Mouse (Mus musculus) thymus, adult 2 months (tissue): ENCODE results near the gene Samm50. TPM values are rescaled to one million over a fixed set of nuclear protein-coding genes. Genes with fewer than 3 reads are reported as not detected.

Experiments used
- DNase-seq: peaks from one replicate; pipeline ENCODE4 v3.0.0; 2021
- H3K27ac ChIP-seq: fragments of 200-500 bp; 2 replicates; pipeline ENCODE4 v1.5.1; 2012; ENCODE audit warnings: low read length, control low read depth; ENCODE audit not compliant: control insufficient read depth, insufficient read depth
- H3K27me3 ChIP-seq: fragments of 200-500 bp; 2 replicates; pipeline ENCODE4 v1.6.1; 2012; ENCODE audit warnings: mild to moderate bottlenecking, low read length, moderate library complexity, mixed read lengths; ENCODE audit not compliant: control insufficient read depth, insufficient read depth
- H3K36me3 ChIP-seq: fragments of 200-500 bp; 2 replicates; pipeline ENCODE4 v1.6.1; 2012; ENCODE audit warnings: mild to moderate bottlenecking, low read length, moderate library complexity; ENCODE audit not compliant: control insufficient read depth, insufficient read depth
- H3K4me1 ChIP-seq: fragments of 200-500 bp; replicated peaks from 2 replicates; pipeline ENCODE4 v1.6.1; 2012; ENCODE audit warnings: low read length; ENCODE audit not compliant: control insufficient read depth, insufficient read depth
- H3K4me3 ChIP-seq: fragments of 200-500 bp; 2 replicates; pipeline ENCODE4 v1.5.1; 2012; ENCODE audit warnings: mild to moderate bottlenecking, low read length, control low read depth, moderate library complexity; ENCODE audit not compliant: control insufficient read depth, insufficient read depth
- CTCF ChIP-seq: fragments of 200-500 bp; IDR thresholded peaks from 2 replicates; pipeline ENCODE4 v1.5.1; 2012; ENCODE audit warnings: mild to moderate bottlenecking, control low read depth, low read length, moderate library complexity, borderline replicate concordance; ENCODE audit not compliant: control insufficient read depth, poor library complexity, insufficient read depth; ENCODE audit errors: extremely low read depth
- POLR2A ChIP-seq: fragments of 200-500 bp; IDR thresholded peaks from 2 replicates; pipeline ENCODE4 v1.6.1; 2012; ENCODE audit warnings: mild to moderate bottlenecking, low read length, control low read depth, moderate library complexity; ENCODE audit not compliant: control insufficient read depth, poor library complexity, insufficient read depth; ENCODE audit errors: extremely low read depth
- WGBS: fragments of 180-500 bp; shearing (Covaris S2); methylation state at CpG from one replicate; pipeline ENCODE4 v1.1.7; 2018; 5-methylcytosine and 5-hydroxymethylcytosine counted together
- polyA plus RNA-seq: library from polyadenylated mRNA; depleted of rRNA; stranded (reverse); fragments of >200 nt; gene quantifications from 2 replicates; pipeline ENCODE4 v1.2.3, GENCODE M21; 2012

The Samm50 gene
- polyA plus RNA-seq, 1 experiment = 15.2 TPM

- TF ChIP-seq CTCF (no peak), POLR2A (no peak)
- no peak within 1 kb of the TSS for H3K27ac ChIP-seq
- no peaks in the 10 kb centered on the region for H3K4me1 ChIP-seq
- WGBS = 7% methylated on average over 53 of the region's 53 CpGs
- DNase-seq = no peak
- no peaks in the 10 kb centered on the region for H3K36me3 ChIP-seq
- H3K4me3 ChIP-seq = peak within 1 kb of the TSS; percentile 7; the same call in 1 of the 2 replicates
- H3K27me3 ChIP-seq = peaks cover 5% of the 10 kb centered on the region; the same call in 1 of the 2 replicates
Measured at GRCm38 (mm10) chr15:84231721-84232561, 39.9 kb downstream of the Samm50 start, which contains the start of gene Parvb. TSS of gene Parvb (plus strand) at chr15:84232043.

GRCm38 (mm10) chr15:84232609-84233008 is 40.6 kb downstream of the Samm50 start:
- WGBS = 82% methylated on average over 8 of the region's 8 CpGs
- no peak for DNase-seq
- H3K27ac ChIP-seq = no peak overlapping the region
- TF ChIP-seq POLR2A (no peak), CTCF (no peak)
- no peak overlapping the region for H3K4me3 ChIP-seq
- H3K4me1 ChIP-seq = no peaks in the 10 kb centered on the region
- H3K36me3 ChIP-seq = no peaks in the 10 kb centered on the region
- peaks cover 5% of the 10 kb centered on the region; the same call in 1 of the 2 replicates for H3K27me3 ChIP-seq

GRCm38 (mm10) chr15:84234794-84235581 is 42.9 kb downstream of the Samm50 start:
- Histone ChIP-seq H3K27me3 (peaks cover 5% of the 10 kb centered on the region; the same call in 1 of the 2 replicates), H3K4me3 (no peak overlapping the region), H3K4me1 (no peaks in the 10 kb centered on the region), H3K27ac (no peak overlapping the region), H3K36me3 (no peaks in the 10 kb centered on the region)
- no peak for DNase-seq
- TF ChIP-seq CTCF (no peak), POLR2A (no peak)
- 92% methylated on average over 7 of the region's 7 CpGs for WGBS

- WGBS = 24% methylated on average over 7 of the region's 7 CpGs
- Histone ChIP-seq H3K27me3 (peaks cover 5% of the 10 kb centered on the region; the same call in 1 of the 2 replicates), H3K27ac (no peak overlapping the region), H3K4me1 (no peaks in the 10 kb centered on the region), H3K36me3 (no peaks in the 10 kb centered on the region), H3K4me3 (no peak overlapping the region)
- no peak for DNase-seq
- TF ChIP-seq CTCF (no peak), POLR2A (no peak)
Measured at GRCm38 (mm10) chr15:84235646-84236045, 43.6 kb downstream of the Samm50 start.

- no peaks in the 10 kb centered on the region for H3K36me3 ChIP-seq
- no peak for TF ChIP-seq POLR2A
- TF ChIP-seq CTCF = no peak
- WGBS = 90% methylated on average over 15 of the region's 15 CpGs
- DNase-seq = no peak
- H3K27me3 ChIP-seq = no peaks in the 10 kb centered on the region
- no peak overlapping the region for H3K4me3 ChIP-seq
- H3K4me1 ChIP-seq = no peaks in the 10 kb centered on the region
- H3K27ac ChIP-seq = no peak overlapping the region
Measured at GRCm38 (mm10) chr15:84238552-84238951, 46.5 kb downstream of the Samm50 start.

- H3K27ac ChIP-seq = no peak overlapping the region
- no peak for TF ChIP-seq CTCF
- TF ChIP-seq POLR2A = no peak
- H3K4me3 ChIP-seq = no peak overlapping the region
- 78% methylated on average over 16 of the region's 16 CpGs for WGBS
- H3K4me1 ChIP-seq = no peaks in the 10 kb centered on the region
- DNase-seq = no peak
- no peaks in the 10 kb centered on the region for H3K27me3 ChIP-seq
- no peaks in the 10 kb centered on the region for H3K36me3 ChIP-seq
Measured at GRCm38 (mm10) chr15:84238991-84239401, 47.0 kb downstream of the Samm50 start.
